Mouse (Mus musculus): ENCODE data around the gene Susd6.
"Not testable (repeated sequence)": the region's sequence is repeated elsewhere in the genome, so short reads cannot be mapped to it uniquely, and the experiment has no call there.

Gene Susd6

GRCm38 (mm10) chr12:80785005-80785404 lies 5.3 kb upstream of the Susd6 start:
- DNase-seq (ENCODE audit: low spot score in 2 of 2): no peak

- DNase-seq (ENCODE audit: low spot score in 2 of 2): no peak
These were observed 4.7 kb upstream of the Susd6 start for GRCm38 (mm10) chr12:80785597-80785996.

- DNase-seq (ENCODE audit: low spot score in 2 of 2): no peak
These were observed 3.7 kb upstream of the Susd6 start for GRCm38 (mm10) chr12:80786591-80786990.

GRCm38 (mm10) chr12:80787604-80788003 lies 2.7 kb upstream of the Susd6 start:
- no peak for DNase-seq (ENCODE audit: low spot score in 2 of 2)

DNA sequence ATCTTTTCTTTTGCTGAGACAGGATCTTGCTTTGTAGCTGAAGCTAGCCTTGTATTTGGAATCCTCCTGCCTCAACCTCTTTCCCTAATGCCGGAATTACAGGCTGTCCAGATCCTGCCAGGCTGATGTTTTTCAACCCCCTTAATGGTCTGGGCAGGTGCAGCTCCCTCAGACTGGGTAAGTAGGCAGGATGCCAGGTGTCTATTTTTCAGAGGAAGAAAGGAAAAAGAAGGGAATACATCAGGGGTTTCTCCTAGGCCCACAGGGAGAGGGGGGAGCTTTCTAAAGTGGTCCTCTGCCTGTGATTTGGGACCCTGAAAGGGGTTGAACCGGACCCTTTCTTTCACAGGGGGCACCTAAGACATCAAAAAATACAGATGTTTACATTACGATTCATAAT lies 2.1 kb upstream of the Susd6 start:
- no peak for DNase-seq (ENCODE audit: low spot score in 2 of 2)

GRCm38 (mm10) chr12:80789276-80789675 lies 1.0 kb upstream of the Susd6 start:
- DNase-seq (ENCODE audit: low spot score in 2 of 2): not testable (repeated sequence)

DNA sequence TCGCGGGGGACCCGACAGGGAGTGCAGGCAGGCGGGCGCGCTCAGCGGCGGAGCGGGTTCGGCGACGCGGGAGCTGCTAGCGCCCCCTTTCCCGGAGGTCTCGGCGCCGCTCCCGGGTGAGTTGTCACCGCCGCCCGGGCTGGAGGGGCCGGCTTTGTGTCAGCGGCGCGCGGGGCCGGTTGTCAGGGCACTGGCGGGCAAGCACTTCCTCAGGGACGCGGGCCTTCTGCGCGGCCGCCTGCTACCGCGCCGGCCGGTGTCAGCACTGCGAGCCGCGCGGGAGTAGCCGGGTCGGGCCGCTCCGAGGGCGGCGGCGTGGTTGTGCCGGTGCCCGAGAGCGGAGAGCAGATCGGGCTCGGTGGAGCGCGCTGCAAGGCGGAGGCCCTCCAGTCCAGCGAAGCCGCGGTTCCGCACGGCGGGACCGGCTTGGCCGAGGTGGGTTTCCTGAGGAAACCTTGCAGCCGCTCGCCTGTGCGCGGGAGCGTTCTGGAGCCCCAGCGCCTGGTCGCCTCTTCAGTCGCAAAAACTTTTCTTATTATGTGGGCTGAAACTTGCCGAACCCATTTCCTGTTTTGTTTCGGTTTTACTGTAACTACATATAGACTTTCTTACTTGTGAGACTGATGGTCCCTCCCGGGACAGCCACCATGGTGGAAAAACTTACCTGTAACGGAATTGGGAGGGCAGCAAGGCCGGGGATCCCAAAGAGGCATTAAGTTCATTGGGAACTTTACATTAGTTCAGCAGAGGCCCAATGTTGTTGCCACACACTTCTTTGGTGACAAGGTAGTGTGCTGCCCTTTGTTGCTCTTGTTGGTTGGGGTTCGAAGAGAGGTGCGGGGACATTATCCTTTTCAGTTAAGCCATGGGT lies 625 bp downstream of the Susd6 start:
- DNase-seq (ENCODE audit: low spot score in 2 of 2): peak in 1 of 2 experiments; percentile 31

- peak in 1 of 2 experiments; percentile 39 for DNase-seq (ENCODE audit: low spot score in 2 of 2)
These were observed 1.5 kb downstream of the Susd6 start for GRCm38 (mm10) chr12:80791571-80792444.

GRCm38 (mm10) chr12:80792867-80793266 lies 2.6 kb downstream of the Susd6 start:
- DNase-seq (ENCODE audit: low spot score in 2 of 2): peak; percentile 49 to 83

GRCm38 (mm10) chr12:80793535-80793934 lies 3.2 kb downstream of the Susd6 start:
- DNase-seq (ENCODE audit: low spot score in 2 of 2): no peak

DNA sequence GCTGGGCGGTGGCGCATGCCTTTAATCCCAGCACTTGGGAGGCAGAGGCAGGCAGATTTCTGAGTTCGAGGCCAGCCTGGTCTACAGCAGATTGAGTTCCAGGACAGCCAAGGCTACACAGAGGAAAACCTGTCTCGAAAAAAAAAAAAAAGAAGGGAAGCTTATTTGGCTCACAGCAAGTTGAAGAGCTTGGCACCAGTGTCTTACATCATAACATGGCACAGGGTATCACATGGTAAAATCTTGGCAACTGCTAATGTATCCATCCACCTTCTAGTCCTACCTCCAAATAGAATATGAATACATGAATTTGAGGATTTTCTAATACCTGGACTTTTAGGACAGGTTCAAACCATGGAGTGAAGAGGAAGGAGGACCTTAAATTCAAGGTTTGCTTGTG lies 4.2 kb downstream of the Susd6 start:
- no peak for DNase-seq (ENCODE audit: low spot score in 2 of 2)

DNA sequence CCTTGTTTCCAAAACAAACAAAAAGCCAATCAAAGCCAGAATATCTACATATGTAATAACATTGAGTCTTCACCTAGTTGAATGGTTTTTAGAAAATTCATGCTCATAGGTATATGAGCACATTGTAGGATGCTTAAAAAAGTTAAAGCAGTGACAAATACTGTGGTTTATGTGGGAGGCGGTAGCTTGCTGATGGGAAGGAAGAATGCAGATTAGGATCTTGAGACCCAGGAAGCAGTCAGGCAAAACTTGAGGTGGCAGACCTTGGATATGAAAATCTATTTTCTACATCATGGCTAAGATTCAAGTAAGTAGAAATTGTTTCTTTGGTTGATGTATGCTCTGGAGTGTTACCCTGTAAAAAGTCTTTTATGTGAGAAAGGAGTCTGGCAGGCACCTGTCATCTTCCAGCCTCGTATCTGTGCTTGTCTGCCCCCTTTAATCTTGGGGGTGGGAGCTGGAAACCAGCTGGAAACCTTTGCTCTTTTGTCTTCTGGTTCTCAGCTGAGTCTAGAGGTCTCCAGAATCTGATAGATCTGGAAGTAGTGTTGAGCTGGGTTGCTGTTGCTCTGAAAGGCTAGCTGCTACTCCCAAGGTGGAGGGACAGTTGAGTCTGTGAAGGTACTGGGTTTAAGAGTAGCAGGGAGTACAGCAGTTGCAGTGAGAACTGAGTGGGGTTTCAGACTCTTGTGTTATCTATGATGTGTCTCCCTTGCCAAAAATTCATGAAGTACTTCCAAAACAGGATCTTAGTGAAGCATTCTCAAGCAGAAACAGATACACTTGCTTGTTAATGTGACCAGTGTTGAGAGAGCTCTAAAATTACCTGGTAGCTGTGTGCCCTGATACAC lies 4.8 kb downstream of the Susd6 start:
- no peak for DNase-seq (ENCODE audit: low spot score in 2 of 2)

- no peak for DNase-seq (ENCODE audit: low spot score in 2 of 2)
These were observed 8.0 kb downstream of the Susd6 start for GRCm38 (mm10) chr12:80798271-80798670.

DNA sequence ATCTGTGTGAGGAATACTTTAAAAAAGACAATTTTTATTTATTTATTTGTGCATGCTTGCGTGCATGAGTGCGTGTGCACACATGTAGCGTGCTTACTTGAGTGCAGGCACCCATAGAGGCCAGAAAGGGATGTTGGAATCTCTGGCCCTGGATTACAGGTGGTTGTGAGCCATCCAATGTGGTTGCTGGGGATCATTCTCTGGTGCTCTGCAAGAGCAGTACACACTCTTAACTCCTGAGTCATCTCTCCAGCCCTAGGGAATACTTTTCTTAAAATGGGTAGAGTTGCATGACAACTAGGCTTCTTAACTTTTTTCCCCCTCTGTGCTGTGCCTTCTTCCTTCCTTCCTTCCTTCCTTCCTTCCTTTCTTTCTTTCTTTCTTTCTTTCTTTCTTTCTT lies 9.8 kb downstream of the Susd6 start:
- no peak for DNase-seq (ENCODE audit: low spot score in 2 of 2)

DNA sequence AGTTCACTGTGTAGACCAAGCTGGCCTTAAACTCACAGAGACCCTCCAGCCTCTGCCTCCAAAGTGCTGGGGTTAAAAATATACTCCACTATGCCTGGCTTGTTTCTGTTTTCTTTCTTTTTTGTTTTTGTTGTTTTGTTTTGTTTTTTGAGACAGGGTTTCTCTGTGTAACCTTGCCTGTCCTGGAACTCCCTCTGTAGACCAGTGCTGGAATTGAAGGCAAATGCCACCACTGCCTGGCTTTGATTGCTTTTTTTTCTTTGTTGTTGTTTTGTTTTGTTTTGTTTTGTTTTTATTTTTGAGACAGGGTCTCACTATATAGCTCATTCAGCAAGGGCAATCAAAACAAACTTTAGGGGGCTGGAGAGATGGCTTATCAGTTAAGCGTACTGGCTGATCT lies 11.1 kb downstream of the Susd6 start:
- no peak for DNase-seq (ENCODE audit: low spot score in 2 of 2)

DNA sequence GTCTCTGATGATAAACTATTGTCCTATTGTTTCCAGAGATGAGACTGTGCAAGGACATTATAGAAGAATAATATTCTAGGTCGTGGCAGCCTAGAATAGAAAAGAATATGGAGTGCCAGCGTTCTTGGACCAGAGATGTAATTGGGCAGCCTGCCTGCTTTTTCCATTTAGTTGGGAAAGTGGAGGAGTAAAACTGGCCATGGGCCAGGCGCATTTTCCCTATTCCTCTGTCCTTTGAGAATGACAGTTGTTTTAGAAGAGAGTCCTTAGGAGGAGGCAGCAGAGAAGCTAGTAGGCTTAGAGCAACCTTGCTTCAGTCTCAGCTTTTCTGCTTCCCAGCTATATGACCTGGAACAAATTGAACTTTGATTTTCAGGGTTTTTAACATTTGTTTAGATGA lies 13.6 kb downstream of the Susd6 start:
- DNase-seq (ENCODE audit: low spot score in 2 of 2): peak in 1 of 2 experiments; percentile 64

- no peak for DNase-seq (ENCODE audit: low spot score in 2 of 2)
These were observed 14.6 kb downstream of the Susd6 start for GRCm38 (mm10) chr12:80804861-80805428.

- DNase-seq (ENCODE audit: low spot score in 2 of 2): no peak
These were observed 17.3 kb downstream of the Susd6 start for GRCm38 (mm10) chr12:80807451-80808085.

- DNase-seq (ENCODE audit: low spot score in 2 of 2): no peak
These were observed 19.7 kb downstream of the Susd6 start for GRCm38 (mm10) chr12:80810005-80810404.

GRCm38 (mm10) chr12:80811646-80812509 lies 21.6 kb downstream of the Susd6 start:
- no peak for DNase-seq (ENCODE audit: low spot score in 2 of 2)
